Mouse (Mus musculus): ENCODE results near the gene Wipf1. TPM values are rescaled to one million over a fixed set of nuclear protein-coding genes. Genes with fewer than 3 reads are reported as not detected.

Wipf1 gene
- polyA plus RNA-seq, 1 experiment = 13.7 TPM

- no peak overlapping the region for H3K4me3 ChIP-seq
- peaks cover 56% of the 10 kb centered on the region for H3K79me2 ChIP-seq (ENCODE audit: control insufficient read depth, insufficient read depth)
- no peak overlapping the region for H3K4me2 ChIP-seq (ENCODE audit: low read depth)
- H3K27me3 ChIP-seq (ENCODE audit: control insufficient read depth, insufficient read depth, insufficient read length) = no peaks in the 10 kb centered on the region
- H3ac ChIP-seq (ENCODE audit: control insufficient read depth, insufficient read length) = no peak overlapping the region
- TF ChIP-seq SRF (IDR thresholded peaks at IDR 0.05; ENCODE audit: control insufficient read depth, insufficient read length, low read depth) (no peak), TCF12 (IDR thresholded peaks at IDR 0.05; ENCODE audit: insufficient read depth, poor library complexity, severe bottlenecking) (no peak), E2F4 (IDR thresholded peaks at IDR 0.05; ENCODE audit: insufficient read depth) (no peak), CEBPB (IDR thresholded peaks at IDR 0.05; ENCODE audit: insufficient read depth, poor library complexity, severe bottlenecking) (no peak), POLR2AphosphoS2 (IDR thresholded peaks at IDR 0.05; ENCODE audit: insufficient read length, low read depth) (no peak), MYOG (IDR thresholded peaks at IDR 0.05; ENCODE audit: control insufficient read depth in 1 of 3, insufficient read depth in 1 of 3, insufficient read length in 2 of 3, low read depth in 2 of 3) (no peak), TCF3 (IDR thresholded peaks at IDR 0.05; ENCODE audit: insufficient read length, low read depth) (no peak), MAX (IDR thresholded peaks at IDR 0.05; ENCODE audit: low read depth) (no peak), MYOD1 (IDR thresholded peaks at IDR 0.05; ENCODE audit: control insufficient read depth in 1 of 3, insufficient read length in 2 of 3, low read depth in 2 of 3) (no peak), REST (IDR thresholded peaks at IDR 0.05; ENCODE audit: insufficient read depth, insufficient read length) (no peak), POLR2A (IDR thresholded peaks at IDR 0.05; ENCODE audit: insufficient read length, low read depth) (no peak), USF1 (IDR thresholded peaks at IDR 0.05; ENCODE audit: low read depth) (no peak)
- H3K36me3 ChIP-seq (ENCODE audit: control insufficient read depth, insufficient read depth) = no peaks in the 10 kb centered on the region
Observed at GRCm38 (mm10) chr2:73498322-73498721, 31.2 kb downstream of the Wipf1 start.

- Histone ChIP-seq H3K4me2 (ENCODE audit: low read depth) (no peak overlapping the region), H3K79me2 (ENCODE audit: control insufficient read depth, insufficient read depth) (peaks cover 48% of the 10 kb centered on the region), H3K27me3 (ENCODE audit: control insufficient read depth, insufficient read depth, insufficient read length) (no peaks in the 10 kb centered on the region), H3K36me3 (ENCODE audit: control insufficient read depth, insufficient read depth) (no peaks in the 10 kb centered on the region), H3ac (ENCODE audit: control insufficient read depth, insufficient read length) (no peak overlapping the region), H3K4me3 (no peak overlapping the region)
- TF ChIP-seq TCF12 (IDR thresholded peaks at IDR 0.05; ENCODE audit: insufficient read depth, poor library complexity, severe bottlenecking) = no peak
- TF ChIP-seq CEBPB (IDR thresholded peaks at IDR 0.05; ENCODE audit: insufficient read depth, poor library complexity, severe bottlenecking) = no peak
- TF ChIP-seq USF1 (IDR thresholded peaks at IDR 0.05; ENCODE audit: low read depth) = no peak
- no peak for TF ChIP-seq E2F4 (IDR thresholded peaks at IDR 0.05; ENCODE audit: insufficient read depth)
- TF ChIP-seq TCF3 (IDR thresholded peaks at IDR 0.05; ENCODE audit: insufficient read length, low read depth) = no peak
- TF ChIP-seq POLR2AphosphoS2 (IDR thresholded peaks at IDR 0.05; ENCODE audit: insufficient read length, low read depth) = no peak
- no peak for TF ChIP-seq MYOG (IDR thresholded peaks at IDR 0.05; ENCODE audit: control insufficient read depth in 1 of 3, insufficient read depth in 1 of 3, insufficient read length in 2 of 3, low read depth in 2 of 3)
Observed at GRCm38 (mm10) chr2:73497572-73497971, 32.0 kb downstream of the Wipf1 start.

- no peak overlapping the region for H3K4me3 ChIP-seq
- H3K79me2 ChIP-seq (ENCODE audit: control insufficient read depth, insufficient read depth) = peaks cover 44% of the 10 kb centered on the region
- no peaks in the 10 kb centered on the region for H3K27me3 ChIP-seq (ENCODE audit: control insufficient read depth, insufficient read depth, insufficient read length)
- TF ChIP-seq E2F4 (IDR thresholded peaks at IDR 0.05; ENCODE audit: insufficient read depth) (no peak), CEBPB (IDR thresholded peaks at IDR 0.05; ENCODE audit: insufficient read depth, poor library complexity, severe bottlenecking) (no peak), POLR2A (IDR thresholded peaks at IDR 0.05; ENCODE audit: insufficient read length, low read depth) (no peak), POLR2AphosphoS2 (IDR thresholded peaks at IDR 0.05; ENCODE audit: insufficient read length, low read depth) (no peak), TCF12 (IDR thresholded peaks at IDR 0.05; ENCODE audit: insufficient read depth, poor library complexity, severe bottlenecking) (no peak), TCF3 (IDR thresholded peaks at IDR 0.05; ENCODE audit: insufficient read length, low read depth) (no peak), MYOG (IDR thresholded peaks at IDR 0.05; ENCODE audit: control insufficient read depth in 1 of 3, insufficient read depth in 1 of 3, insufficient read length in 2 of 3, low read depth in 2 of 3) (no peak), MYOD1 (IDR thresholded peaks at IDR 0.05; ENCODE audit: control insufficient read depth in 1 of 3, insufficient read length in 2 of 3, low read depth in 2 of 3) (no peak), SRF (IDR thresholded peaks at IDR 0.05; ENCODE audit: control insufficient read depth, insufficient read length, low read depth) (no peak)
- no peak overlapping the region for H3ac ChIP-seq (ENCODE audit: control insufficient read depth, insufficient read length)
- H3K36me3 ChIP-seq (ENCODE audit: control insufficient read depth, insufficient read depth) = no peaks in the 10 kb centered on the region
- no peak overlapping the region for H3K4me2 ChIP-seq (ENCODE audit: low read depth)
Observed at GRCm38 (mm10) chr2:73496944-73497343, 32.6 kb downstream of the Wipf1 start.

- TF ChIP-seq REST (IDR thresholded peaks at IDR 0.05; ENCODE audit: insufficient read depth, insufficient read length) (no peak), USF1 (IDR thresholded peaks at IDR 0.05; ENCODE audit: low read depth) (no peak), MYOG (IDR thresholded peaks at IDR 0.05; ENCODE audit: control insufficient read depth in 1 of 3, insufficient read depth in 1 of 3, insufficient read length in 2 of 3, low read depth in 2 of 3) (no peak), E2F4 (IDR thresholded peaks at IDR 0.05; ENCODE audit: insufficient read depth) (no peak), SRF (IDR thresholded peaks at IDR 0.05; ENCODE audit: control insufficient read depth, insufficient read length, low read depth) (no peak), MYOD1 (IDR thresholded peaks at IDR 0.05; ENCODE audit: control insufficient read depth in 1 of 3, insufficient read length in 2 of 3, low read depth in 2 of 3) (no peak), TCF3 (IDR thresholded peaks at IDR 0.05; ENCODE audit: insufficient read length, low read depth) (no peak), POLR2A (IDR thresholded peaks at IDR 0.05; ENCODE audit: insufficient read length, low read depth) (no peak), POLR2AphosphoS2 (IDR thresholded peaks at IDR 0.05; ENCODE audit: insufficient read length, low read depth) (no peak), MAX (IDR thresholded peaks at IDR 0.05; ENCODE audit: low read depth) (no peak), TCF12 (IDR thresholded peaks at IDR 0.05; ENCODE audit: insufficient read depth, poor library complexity, severe bottlenecking) (no peak), CEBPB (IDR thresholded peaks at IDR 0.05; ENCODE audit: insufficient read depth, poor library complexity, severe bottlenecking) (no peak)
- Histone ChIP-seq H3K79me2 (ENCODE audit: control insufficient read depth, insufficient read depth) (peaks cover 44% of the 10 kb centered on the region), H3K27me3 (ENCODE audit: control insufficient read depth, insufficient read depth, insufficient read length) (no peaks in the 10 kb centered on the region), H3K4me3 (no peak overlapping the region), H3K36me3 (ENCODE audit: control insufficient read depth, insufficient read depth) (no peaks in the 10 kb centered on the region), H3K4me2 (ENCODE audit: low read depth) (no peak overlapping the region), H3ac (ENCODE audit: control insufficient read depth, insufficient read length) (no peak overlapping the region)
Observed at GRCm38 (mm10) chr2:73496329-73496685, 33.2 kb downstream of the Wipf1 start.
